Mouse (Mus musculus): ENCODE results near the gene Nkx3-2. TPM values are rescaled to one million over a fixed set of nuclear protein-coding genes. Genes with fewer than 3 reads are reported as not detected.

Nkx3-2 gene
- polyA plus RNA-seq (2015; fragmentation: Nextera tagmentation; extraction: Ambion mirVana), result 0.35 TPM in 1 of 2 replicates, not detected in the other

- no peak within 1 kb of the TSS for H3K27ac ChIP-seq
- no peaks in the 10 kb centered on the region for H3K9me3 ChIP-seq
- peak within 1 kb of the TSS; percentile 71 for H3K4me2 ChIP-seq
- 0 out of 2 replicates have a peak, but pooled peaks have one; percentile 34 for ATAC-seq (ENCODE audit: insufficient number of reproducible peaks, insufficient read depth, low FRiP score, low TSS enrichment, low read depth)
- peaks cover 33% of the 10 kb centered on the region for H3K4me1 ChIP-seq
- H3K27me3 ChIP-seq, result peaks cover 93% of the 10 kb centered on the region
- no peaks in the 10 kb centered on the region for H3K36me3 ChIP-seq
- WGBS, result under 1% methylated on average over 77 of the region's 79 CpGs
- H3K4me3 ChIP-seq, result peak within 1 kb of the TSS; percentile 42
- H3K9ac ChIP-seq, result 0 out of 2 replicates have a peak within 1 kb of the TSS, but pooled peaks have one; percentile 21
Measured at GRCm38 (mm10) chr5:41763731-41764721, at the start of gene Nkx3-2. Gene Nkx3-2 (minus strand): TSS chr5:41764501.

- Histone ChIP-seq H3K27me3 (no peaks in the 10 kb centered on the region), H3K27ac (no peak overlapping the region), H3K4me1 (no peaks in the 10 kb centered on the region), H3K4me2 (no peak overlapping the region), H3K36me3 (peaks cover 67% of the 10 kb centered on the region), H3K9ac (no peak overlapping the region), H3K4me3 (no peak overlapping the region), H3K9me3 (no peaks in the 10 kb centered on the region)
- ATAC-seq (ENCODE audit: insufficient number of reproducible peaks, insufficient read depth, low FRiP score, low TSS enrichment, low read depth), result no peak
- 85% methylated on average over 6 of the region's 6 CpGs for WGBS
Measured at GRCm38 (mm10) chr5:41812516-41812915, 48.2 kb upstream of the Nkx3-2 start.

GRCm38 (mm10) chr5:41811279-41811678 is 47.0 kb upstream of the Nkx3-2 start:
- Histone ChIP-seq H3K4me1 (no peaks in the 10 kb centered on the region), H3K4me2 (no peak overlapping the region), H3K27me3 (no peaks in the 10 kb centered on the region), H3K27ac (no peak overlapping the region), H3K36me3 (peaks cover 67% of the 10 kb centered on the region), H3K9ac (no peak overlapping the region), H3K4me3 (no peak overlapping the region), H3K9me3 (no peaks in the 10 kb centered on the region)
- ATAC-seq (ENCODE audit: insufficient number of reproducible peaks, insufficient read depth, low FRiP score, low TSS enrichment, low read depth), result no peak
- WGBS, result 85% methylated on average over 3 of the region's 3 CpGs

DNA sequence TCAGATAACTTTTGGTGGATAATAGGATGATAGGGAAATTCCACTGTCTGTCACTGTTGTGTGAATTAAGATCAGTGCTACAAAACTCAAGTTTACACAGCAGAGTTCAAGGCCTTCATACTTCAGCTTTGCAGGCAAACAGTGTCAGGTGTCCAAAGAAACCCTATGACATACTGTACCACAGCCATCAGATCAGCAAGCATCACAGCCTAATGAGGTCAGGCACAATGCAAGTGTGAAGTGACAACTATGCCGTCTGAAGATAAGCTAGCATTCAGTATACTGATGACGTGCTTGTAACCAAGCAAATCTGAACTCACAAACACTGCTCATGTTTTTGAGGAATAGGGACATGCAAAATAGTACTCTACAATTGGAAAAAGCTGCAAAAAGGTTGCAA is 43.1 kb upstream of the Nkx3-2 start:
- 92% methylated on average over 2 of the region's 2 CpGs for WGBS
- Histone ChIP-seq H3K4me2 (no peak overlapping the region), H3K27ac (no peak overlapping the region), H3K4me3 (no peak overlapping the region), H3K9me3 (no peaks in the 10 kb centered on the region), H3K36me3 (peaks cover 69% of the 10 kb centered on the region), H3K4me1 (no peaks in the 10 kb centered on the region), H3K9ac (no peak overlapping the region), H3K27me3 (no peaks in the 10 kb centered on the region)
- no peak for ATAC-seq (ENCODE audit: insufficient number of reproducible peaks, insufficient read depth, low FRiP score, low TSS enrichment, low read depth)

GRCm38 (mm10) chr5:41806176-41806575 is 41.9 kb upstream of the Nkx3-2 start:
- peaks cover 60% of the 10 kb centered on the region for H3K36me3 ChIP-seq

DNA sequence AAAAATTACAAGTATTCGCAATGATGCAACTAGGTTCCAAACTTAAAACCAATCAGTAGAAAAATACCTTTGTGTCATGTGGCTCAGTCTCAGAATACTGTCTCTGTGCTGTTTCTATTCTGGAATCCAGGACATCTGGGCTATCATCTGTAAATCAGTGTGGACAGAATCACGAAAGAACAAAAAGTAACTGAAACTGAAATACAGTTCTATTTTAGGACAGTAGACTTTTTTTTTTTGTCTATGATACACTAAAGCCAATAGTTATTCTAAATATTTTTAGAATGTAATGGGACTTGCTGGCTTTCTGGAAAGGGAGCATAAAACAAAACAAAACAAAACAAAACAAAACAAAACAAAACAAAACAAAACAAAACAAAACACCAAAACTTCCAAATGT is 40.8 kb upstream of the Nkx3-2 start:
- Histone ChIP-seq H3K9me3 (no peaks in the 10 kb centered on the region), H3K4me3 (no peak overlapping the region), H3K4me1 (no peaks in the 10 kb centered on the region), H3K36me3 (peaks cover 63% of the 10 kb centered on the region), H3K4me2 (no peak overlapping the region), H3K27ac (no peak overlapping the region), H3K9ac (no peak overlapping the region), H3K27me3 (no peaks in the 10 kb centered on the region)
- 92% methylated on average over 2 of the region's 2 CpGs for WGBS
- ATAC-seq (ENCODE audit: insufficient number of reproducible peaks, insufficient read depth, low FRiP score, low TSS enrichment, low read depth), result no peak

More at GRCm38 (mm10) chr5:41806176-41806575, 41.9 kb upstream of the Nkx3-2 start:
- Histone ChIP-seq H3K9ac (no peak overlapping the region), H3K27ac (no peak overlapping the region), H3K4me3 (no peak overlapping the region), H3K27me3 (no peaks in the 10 kb centered on the region), H3K4me2 (no peak overlapping the region), H3K9me3 (no peaks in the 10 kb centered on the region), H3K4me1 (no peaks in the 10 kb centered on the region)
- ATAC-seq (ENCODE audit: insufficient number of reproducible peaks, insufficient read depth, low FRiP score, low TSS enrichment, low read depth), result no peak
- WGBS, result 87% methylated on average over 5 of the region's 5 CpGs

- ATAC-seq (ENCODE audit: insufficient number of reproducible peaks, insufficient read depth, low FRiP score, low TSS enrichment, low read depth), result no peak
- H3K4me1 ChIP-seq, result no peaks in the 10 kb centered on the region
Measured at GRCm38 (mm10) chr5:41804643-41805042, 40.3 kb upstream of the Nkx3-2 start.

GRCm38 (mm10) chr5:41801622-41802021 is 37.3 kb upstream of the Nkx3-2 start:
- no peak overlapping the region for H3K27ac ChIP-seq
- peaks cover 63% of the 10 kb centered on the region for H3K36me3 ChIP-seq
- H3K4me2 ChIP-seq, result no peak overlapping the region
- no peaks in the 10 kb centered on the region for H3K4me1 ChIP-seq
- H3K4me3 ChIP-seq, result no peak overlapping the region
- H3K9ac ChIP-seq, result no peak overlapping the region
- WGBS, result 91% methylated on average over 2 of the region's 2 CpGs
- no peaks in the 10 kb centered on the region for H3K9me3 ChIP-seq
- no peak for ATAC-seq (ENCODE audit: insufficient number of reproducible peaks, insufficient read depth, low FRiP score, low TSS enrichment, low read depth)
- no peaks in the 10 kb centered on the region for H3K27me3 ChIP-seq

More at GRCm38 (mm10) chr5:41804643-41805042, 40.3 kb upstream of the Nkx3-2 start:
- H3K9me3 ChIP-seq, result no peaks in the 10 kb centered on the region
- no peak overlapping the region for H3K27ac ChIP-seq
- peaks cover 62% of the 10 kb centered on the region for H3K36me3 ChIP-seq
- no peak overlapping the region for H3K4me3 ChIP-seq
- no peaks in the 10 kb centered on the region for H3K27me3 ChIP-seq
- no peak overlapping the region for H3K4me2 ChIP-seq
- WGBS, result 70% methylated on average over 2 of the region's 2 CpGs
- H3K9ac ChIP-seq, result no peak overlapping the region

GRCm38 (mm10) chr5:41794434-41794833 is 30.1 kb upstream of the Nkx3-2 start:
- Histone ChIP-seq H3K4me3 (no peak overlapping the region), H3K9me3 (no peaks in the 10 kb centered on the region), H3K4me2 (no peak overlapping the region), H3K27me3 (no peaks in the 10 kb centered on the region), H3K9ac (no peak overlapping the region), H3K27ac (no peak overlapping the region), H3K4me1 (no peaks in the 10 kb centered on the region), H3K36me3 (peaks cover 81% of the 10 kb centered on the region)
- no peak for ATAC-seq (ENCODE audit: insufficient number of reproducible peaks, insufficient read depth, low FRiP score, low TSS enrichment, low read depth)

GRCm38 (mm10) chr5:41790517-41790916 is 26.2 kb upstream of the Nkx3-2 start:
- Histone ChIP-seq H3K4me2 (no peak overlapping the region), H3K4me3 (no peak overlapping the region), H3K27ac (no peak overlapping the region), H3K36me3 (peaks cover 85% of the 10 kb centered on the region), H3K4me1 (no peaks in the 10 kb centered on the region), H3K9me3 (no peaks in the 10 kb centered on the region), H3K27me3 (no peaks in the 10 kb centered on the region), H3K9ac (no peak overlapping the region)
- ATAC-seq (ENCODE audit: insufficient number of reproducible peaks, insufficient read depth, low FRiP score, low TSS enrichment, low read depth), result no peak
- 82% methylated on average over 2 of the region's 2 CpGs for WGBS

DNA sequence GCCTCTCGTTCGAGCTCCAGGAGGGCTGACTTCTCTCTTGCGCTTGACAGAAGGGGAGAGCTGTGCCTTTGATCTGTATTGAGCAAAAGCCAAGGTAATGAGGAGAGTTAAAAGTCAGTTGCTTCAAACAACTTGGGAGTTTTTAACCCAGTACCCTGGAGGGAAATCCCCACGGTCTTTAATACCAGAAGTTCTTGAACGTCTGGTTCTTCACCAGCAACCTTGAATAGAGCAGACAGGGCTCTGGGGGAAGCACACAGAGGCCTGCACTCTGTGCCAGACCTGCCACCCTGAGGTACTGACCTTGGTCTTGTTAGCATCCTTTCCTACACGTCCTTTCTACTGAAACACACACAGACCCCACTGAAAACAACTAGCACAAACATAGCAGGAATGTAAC is 24.6 kb upstream of the Nkx3-2 start:
- peaks cover 83% of the 10 kb centered on the region for H3K36me3 ChIP-seq
- no peak overlapping the region for H3K4me3 ChIP-seq
- no peak for ATAC-seq (ENCODE audit: insufficient number of reproducible peaks, insufficient read depth, low FRiP score, low TSS enrichment, low read depth)
- no peak overlapping the region for H3K27ac ChIP-seq
- WGBS, result 62% methylated on average over 6 of the region's 6 CpGs
- H3K4me2 ChIP-seq, result no peak overlapping the region
- no peaks in the 10 kb centered on the region for H3K9me3 ChIP-seq
- H3K27me3 ChIP-seq, result no peaks in the 10 kb centered on the region
- no peak overlapping the region for H3K9ac ChIP-seq
- H3K4me1 ChIP-seq, result no peaks in the 10 kb centered on the region

DNA sequence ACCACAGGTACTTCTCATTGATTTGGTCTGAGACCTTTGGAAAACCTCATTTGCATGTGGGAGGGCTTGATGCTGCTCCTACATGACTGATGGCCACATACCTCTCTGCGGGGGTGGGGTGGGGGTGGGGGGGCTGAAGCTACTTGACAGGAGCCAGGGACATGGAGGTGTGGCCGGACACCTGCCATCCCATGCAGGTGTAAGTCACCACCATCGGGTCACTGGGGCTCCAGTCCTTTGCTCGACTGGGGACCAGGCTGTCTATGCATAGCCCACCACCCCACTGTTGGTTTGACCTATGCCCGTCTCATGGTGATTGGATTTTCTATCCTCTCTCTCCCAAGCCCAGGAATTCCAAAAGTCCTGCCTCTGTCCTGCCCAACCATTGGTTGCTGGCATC is 17.6 kb upstream of the Nkx3-2 start:
- H3K9ac ChIP-seq, result no peak overlapping the region
- H3K9me3 ChIP-seq, result no peaks in the 10 kb centered on the region
- no peak overlapping the region for H3K27ac ChIP-seq
- H3K4me1 ChIP-seq, result no peaks in the 10 kb centered on the region
- 91% methylated on average over 5 of the region's 5 CpGs for WGBS
- peaks cover 27% of the 10 kb centered on the region for H3K36me3 ChIP-seq
- no peak overlapping the region for H3K4me3 ChIP-seq
- H3K4me2 ChIP-seq, result no peak overlapping the region
- ATAC-seq (ENCODE audit: insufficient number of reproducible peaks, insufficient read depth, low FRiP score, low TSS enrichment, low read depth), result no peak; the same call in 1 of the 2 replicates
- H3K27me3 ChIP-seq, result no peaks in the 10 kb centered on the region
